ENCODE assay signal across 16 mouse cellular contexts in genomic region chr3:68466643-68467042, GRCm38 (mm10).
DNase-seq lines count a peak whose midpoint lies in the region; ATAC-seq lines count a peak whose summit lies in the region.
"Had no signal": no experiment of that assay in that cellular context is flagged by ENCODE, and none has a peak within 500 bp of the region (broad histone marks: within the 10 kb centered on the region; RNA-seq: fewer than 3 reads in every experiment).

No protein-coding gene starts in this region.

- H3K9ac ChIP-seq in heart, embryonic 12.5 days: no peak overlapping the region
- H3K9ac ChIP-seq in embryonic facial prominence, embryonic 14.5 days (ENCODE audit: low read depth, low read length): no peak overlapping the region
- H3K9ac ChIP-seq: intestine, embryonic 15.5 days; liver, embryonic 14.5 days; midbrain, embryonic 12.5 days had no signal

- no peaks in the 10 kb centered on the region for H3K36me3 ChIP-seq in heart, embryonic 12.5 days
- H3K36me3 ChIP-seq in embryonic facial prominence, embryonic 14.5 days (ENCODE audit: control insufficient read depth, insufficient read depth, low read length): no peaks in the 10 kb centered on the region
- H3K36me3 ChIP-seq: hindbrain, embryonic 10.5 days; intestine, embryonic 15.5 days; midbrain, embryonic 12.5 days had no signal

- peaks cover 39% of the 10 kb centered on the region for H3K4me1 ChIP-seq in heart, embryonic 12.5 days (replicated peaks)
- H3K4me1 ChIP-seq in embryonic facial prominence, embryonic 14.5 days (ENCODE audit: control insufficient read depth, insufficient read depth, low read length): peaks cover 14% of the 10 kb centered on the region

- H3K4me2 ChIP-seq in heart, embryonic 12.5 days: no peak overlapping the region
- no peak overlapping the region for H3K4me2 ChIP-seq in embryonic facial prominence, embryonic 14.5 days (ENCODE audit: low read depth, low read length)
- H3K4me2 ChIP-seq: intestine, embryonic 15.5 days; midbrain, embryonic 12.5 days had no signal

- ATAC-seq in heart, embryonic 12.5 days (ENCODE audit: insufficient number of reproducible peaks, low FRiP score): no peak
- ATAC-seq in embryonic facial prominence, embryonic 14.5 days (ENCODE audit: low read depth): peak; percentile 77; the same call in 1 of the 2 replicates
- ATAC-seq in megakaryocyte-erythroid progenitor cell, adult 5-6 weeks (replicated peaks; ENCODE audit: low FRiP score, low TSS enrichment, poor library complexity, severe bottlenecking): no peak
- ATAC-seq: intestine, embryonic 15.5 days had no signal

- H3K27ac ChIP-seq in heart, embryonic 12.5 days (ENCODE audit: poor library complexity, severe bottlenecking): peak overlapping the region; percentile 44; the same call in 1 of the 2 replicates
- no peak overlapping the region for H3K27ac ChIP-seq in embryonic facial prominence, embryonic 14.5 days (replicated peaks; ENCODE audit: low read depth, low read length)
- H3K27ac ChIP-seq: hindbrain, embryonic 10.5 days; intestine, embryonic 15.5 days; kidney, postnatal 0 days; liver, embryonic 14.5 days; midbrain, embryonic 12.5 days had no signal

- no peaks in the 10 kb centered on the region for H3K27me3 ChIP-seq in heart, embryonic 12.5 days (replicated peaks)
- no peaks in the 10 kb centered on the region for H3K27me3 ChIP-seq in embryonic facial prominence, embryonic 14.5 days (replicated peaks; ENCODE audit: control insufficient read depth, insufficient read depth, low read length)
- H3K27me3 ChIP-seq: intestine, embryonic 15.5 days had no signal

- no peaks in the 10 kb centered on the region for H3K9me3 ChIP-seq in heart, embryonic 12.5 days (replicated peaks)
- H3K9me3 ChIP-seq in embryonic facial prominence, embryonic 14.5 days (ENCODE audit: control insufficient read depth, low read length): no peaks in the 10 kb centered on the region
- H3K9me3 ChIP-seq: hindbrain, embryonic 10.5 days; intestine, embryonic 15.5 days; midbrain, embryonic 12.5 days had no signal

- no peak for DNase-seq in heart, adult 11 months
- peak; percentile 45 for DNase-seq in embryonic facial prominence, embryonic 14.5 days (ENCODE audit: low spot score)
- DNase-seq in layer of hippocampus, postnatal 10 days (ENCODE audit: low spot score in 2 of 2): peak; percentile 19 to 31
- DNase-seq in right cerebral cortex, postnatal 25 days: peak; percentile 65
- DNase-seq in gastrocnemius, adult 18-20 months (ENCODE audit: low spot score): no peak
- DNase-seq: adrenal gland, adult 2 months; B cell, adult 2 months; lung, postnatal 14 days had no signal

- 41% methylated on average over 5 of the region's 5 CpGs for WGBS in heart, embryonic 12.5 days
- 32% methylated on average over 5 of the region's 5 CpGs for WGBS in embryonic facial prominence, embryonic 14.5 days

- H3K4me3 ChIP-seq in heart, embryonic 12.5 days: no peak overlapping the region
- H3K4me3 ChIP-seq in embryonic facial prominence, embryonic 14.5 days (ENCODE audit: low read depth, low read length): no peak overlapping the region
- H3K4me3 ChIP-seq: hindbrain, embryonic 10.5 days; intestine, embryonic 15.5 days; midbrain, embryonic 12.5 days; myocyte had no signal

Comparison
In these comparisons a context has a peak if more than half of its experiments do, and no peak if none do; other contexts are left out.
1. DNase-seq: peak in embryonic facial prominence, embryonic 14.5 days (single experiment), layer of hippocampus, postnatal 10 days (2 of 2) and right cerebral cortex, postnatal 25 days (single experiment); none in heart, adult 11 months (single experiment) and gastrocnemius, adult 18-20 months (single experiment).